Mouse (Mus musculus) large intestine, adult 2 months (tissue): ENCODE results near the gene Fam181b. TPM values are rescaled to one million over a fixed set of nuclear protein-coding genes. Genes with fewer than 3 reads are reported as not detected.

Source experiments
- DNase-seq: peaks from one replicate; pipeline ENCODE4 v3.0.0-alpha.2; 2012; ENCODE audit warnings: low read depth, low spot score
- WGBS: fragments of 180-500 bp; shearing (Covaris S2); methylation state at CpG from one replicate; pipeline ENCODE4 v1.1.7; 2018; 5-methylcytosine and 5-hydroxymethylcytosine counted together
- polyA plus RNA-seq: library from polyadenylated mRNA; depleted of rRNA; stranded (reverse); fragments of >200 nt; gene quantifications from 2 replicates; pipeline ENCODE4 v1.2.3, GENCODE M21; 2012; rRNA removed

Gene Fam181b
- 0.14 and 0.18 TPM in 2 replicates for polyA plus RNA-seq

DNA sequence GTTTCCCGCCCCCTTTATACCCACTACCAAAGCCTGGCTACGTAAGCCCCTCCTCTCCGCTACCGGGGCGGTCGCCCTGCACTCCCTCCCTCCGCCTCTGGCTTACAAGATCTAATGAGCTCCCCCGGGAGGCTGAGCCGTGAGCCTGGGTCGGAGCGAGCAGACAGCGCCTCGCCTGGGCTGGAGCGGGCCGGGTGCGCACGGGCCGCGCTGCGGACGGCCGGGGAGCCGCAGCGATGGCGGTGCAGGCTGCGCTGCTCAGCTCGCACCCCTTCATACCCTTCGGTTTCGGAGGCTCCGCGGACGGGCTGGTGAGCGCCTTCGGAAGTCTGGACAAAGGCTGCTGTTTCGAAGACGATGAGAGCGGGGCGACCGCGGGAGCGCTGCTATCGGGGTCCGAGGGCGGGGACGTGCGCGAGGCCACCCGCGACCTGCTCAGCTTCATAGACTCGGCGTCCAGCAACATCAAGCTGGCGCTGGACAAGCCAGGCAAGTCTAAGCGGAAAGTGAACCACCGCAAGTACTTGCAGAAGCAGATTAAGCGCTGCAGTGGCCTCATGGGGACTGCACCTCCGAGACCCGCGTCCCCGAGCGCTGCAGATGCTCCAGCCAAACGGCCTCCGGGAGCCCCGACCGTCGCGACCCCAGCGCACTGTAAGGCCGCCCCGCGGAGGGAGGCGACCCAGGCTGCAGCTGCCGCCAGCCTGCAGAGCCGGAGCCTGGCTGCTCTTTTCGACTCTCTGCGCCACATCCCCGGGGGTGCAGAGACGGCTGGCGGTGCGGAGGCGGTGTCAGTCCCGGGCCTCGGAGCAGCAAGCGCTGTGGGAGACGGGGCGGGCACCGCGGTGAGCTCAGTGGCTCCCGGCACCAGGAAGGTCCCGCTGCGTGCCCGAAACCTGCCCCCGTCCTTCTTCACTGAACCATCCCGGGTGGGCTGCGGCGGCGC lies at the start of gene Fam181b:
Fam181b (plus strand) TSS at position 81 of the 946 bp plus-strand sequence.
- DNase-seq = no peak
- whole genome bisulfite sequencing = 3% methylated on average over 96 of the region's 96 CpGs

DNA sequence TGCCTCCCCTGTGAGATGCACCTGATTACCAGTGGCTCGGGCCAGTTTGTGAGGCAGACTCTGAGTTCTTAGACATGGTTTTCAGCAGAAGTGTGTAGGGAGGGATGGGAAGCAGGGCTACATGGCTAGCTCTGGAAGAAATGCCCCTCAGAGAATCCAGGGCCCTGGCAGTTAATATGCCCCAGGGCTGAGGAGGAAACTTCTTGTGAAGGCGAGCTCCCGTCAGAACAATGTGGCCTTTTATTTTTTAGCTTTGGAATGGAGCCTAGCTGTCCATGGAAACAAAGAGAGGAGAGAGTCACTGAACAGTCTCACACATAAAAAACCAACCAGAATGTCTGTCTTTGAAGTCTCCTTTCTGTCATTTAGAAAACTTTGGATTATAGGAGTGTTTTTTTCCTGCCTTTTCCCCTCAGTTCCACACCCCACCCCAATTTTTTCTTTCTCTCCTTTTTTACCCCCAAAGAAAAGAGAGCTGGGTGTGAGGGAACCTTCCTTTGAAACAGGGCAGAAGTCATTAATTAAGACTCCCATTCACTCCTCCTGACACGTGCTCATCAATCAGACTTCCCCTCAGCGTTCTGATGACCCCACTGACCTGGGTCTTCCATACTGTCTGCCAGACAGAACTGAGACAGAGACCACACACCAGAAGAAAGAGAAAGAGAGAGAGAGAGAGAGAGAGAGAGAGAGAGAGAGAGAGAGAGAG lies 41.7 kb upstream of the Fam181b start:
- WGBS = 47% methylated on average over 5 of the region's 5 CpGs
- no peak for DNase-seq

DNA sequence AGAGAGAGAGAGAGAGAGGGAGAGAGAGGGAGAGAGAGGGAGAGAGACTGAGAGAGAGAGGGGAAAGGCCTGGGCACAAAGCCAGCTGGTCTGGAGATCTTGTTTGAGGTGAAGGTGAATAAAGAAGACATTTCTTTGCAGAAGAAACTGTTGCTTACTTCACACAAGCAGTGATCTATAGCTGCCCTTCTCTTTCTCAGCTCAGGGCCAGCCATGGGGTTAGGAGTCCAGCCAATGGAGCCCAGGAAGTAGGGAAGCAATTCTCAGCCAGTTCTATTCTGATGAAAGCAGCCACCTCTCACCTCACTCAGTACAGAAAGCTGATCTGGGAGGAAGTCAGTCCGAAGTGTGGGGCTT lies 41.2 kb upstream of the Fam181b start:
- no peak for DNase-seq
- WGBS = 23% methylated on average over 1 of the region's 1 CpGs

DNA sequence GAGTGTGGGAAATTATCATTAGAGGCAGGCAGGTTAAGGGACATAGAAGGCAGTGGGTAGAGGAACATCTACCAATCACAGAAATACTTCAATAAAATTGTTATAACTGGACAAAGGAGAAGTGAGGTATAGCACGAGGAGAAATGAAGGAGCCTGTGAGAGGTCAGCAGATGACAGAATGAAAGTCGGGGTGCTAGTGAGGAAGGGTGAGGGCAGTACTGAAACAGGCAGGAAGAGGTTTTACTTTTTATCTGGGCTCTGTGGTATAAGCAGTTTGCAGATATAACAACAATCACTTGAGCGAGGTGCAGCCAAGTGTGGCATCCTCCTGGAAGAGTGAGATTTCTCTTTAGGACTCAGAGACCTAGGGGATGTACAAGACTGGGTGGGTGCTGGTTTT lies 40.1 kb upstream of the Fam181b start:
- 78% methylated on average over 3 of the region's 3 CpGs for WGBS
- DNase-seq = no peak

DNA sequence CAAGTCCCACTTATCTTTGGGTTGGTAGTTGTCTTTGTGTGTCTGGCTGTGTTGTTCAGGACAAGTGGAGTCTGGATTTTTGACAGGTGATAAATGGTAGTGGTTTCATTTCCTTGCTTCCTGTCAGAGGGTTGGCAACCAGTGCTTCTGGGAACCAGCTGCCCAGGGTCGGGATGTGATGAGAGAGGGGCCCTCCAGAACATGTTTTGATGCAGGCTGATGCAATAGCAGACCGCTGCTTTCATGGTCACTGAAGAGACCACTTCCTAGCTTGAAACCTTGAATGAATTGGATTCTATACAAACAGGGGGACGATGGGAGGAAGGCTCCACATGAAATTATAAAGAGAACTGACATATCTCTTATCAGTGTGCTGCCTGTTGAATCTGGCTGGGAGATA lies 35.3 kb upstream of the Fam181b start:
- DNase-seq = no peak
- WGBS = 48% methylated on average over 3 of the region's 3 CpGs

DNA sequence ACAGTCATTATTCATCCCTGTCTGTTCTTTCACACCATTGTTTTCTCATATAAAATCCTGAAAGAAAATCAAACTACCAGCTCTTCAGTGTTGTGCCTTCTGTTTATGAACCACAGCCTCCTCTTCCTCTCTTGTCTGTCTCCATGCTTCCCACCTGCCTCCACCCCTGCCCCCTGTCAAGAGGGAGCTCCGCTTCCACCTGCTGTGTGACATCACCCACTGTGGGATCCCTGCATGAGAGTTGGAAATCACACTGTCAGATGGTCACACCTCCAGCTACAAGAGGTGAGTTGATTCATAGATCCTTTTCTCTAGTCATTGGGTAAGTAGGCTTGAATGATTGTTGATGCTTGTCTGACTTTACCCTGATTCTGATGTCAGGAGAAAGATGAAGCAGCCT lies 34.9 kb upstream of the Fam181b start:
- WGBS = 80% methylated on average over 1 of the region's 1 CpGs

DNA sequence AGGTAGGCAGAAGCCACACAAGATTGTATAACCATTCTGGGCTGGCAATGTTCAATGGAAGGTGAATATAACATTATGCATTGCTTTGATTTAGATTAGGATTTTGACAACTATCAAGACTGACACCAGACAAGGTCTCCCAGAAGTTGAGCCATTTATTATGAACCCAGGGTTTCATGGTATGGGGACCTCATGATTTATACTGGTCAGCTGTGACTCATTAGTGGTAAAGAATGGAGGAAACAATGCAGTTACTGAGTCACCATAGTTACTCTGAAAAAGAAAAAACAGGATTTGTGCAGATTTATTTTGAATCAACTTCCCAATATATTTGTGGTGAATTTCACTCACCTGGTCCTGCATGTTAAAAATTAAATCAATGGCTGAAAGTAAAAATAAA lies 18.8 kb upstream of the Fam181b start:
- DNase-seq = no peak

More for the DNA sequence above, 34.9 kb upstream of the Fam181b start:
- DNase-seq = no peak

DNA sequence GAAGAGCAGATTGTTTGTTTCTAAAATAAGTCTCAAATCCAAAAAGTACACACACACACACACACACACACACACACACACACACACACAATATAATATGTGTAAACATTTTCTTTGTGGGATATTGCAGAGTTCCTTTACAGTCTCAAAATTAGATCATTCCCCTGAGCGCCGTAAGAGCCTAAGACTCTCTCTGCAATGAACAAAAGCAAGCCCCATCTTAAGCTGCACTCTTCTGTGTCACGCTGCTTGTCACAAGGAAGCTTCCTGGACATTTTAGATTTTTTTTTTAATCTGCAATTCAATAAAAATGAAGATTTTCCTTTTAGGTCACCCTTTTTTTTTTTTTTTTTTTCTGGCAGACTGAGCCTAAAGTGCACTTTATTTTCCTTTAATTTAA lies 17.9 kb upstream of the Fam181b start:
- DNase-seq = no peak
- WGBS = 85% methylated on average over 3 of the region's 3 CpGs

DNA sequence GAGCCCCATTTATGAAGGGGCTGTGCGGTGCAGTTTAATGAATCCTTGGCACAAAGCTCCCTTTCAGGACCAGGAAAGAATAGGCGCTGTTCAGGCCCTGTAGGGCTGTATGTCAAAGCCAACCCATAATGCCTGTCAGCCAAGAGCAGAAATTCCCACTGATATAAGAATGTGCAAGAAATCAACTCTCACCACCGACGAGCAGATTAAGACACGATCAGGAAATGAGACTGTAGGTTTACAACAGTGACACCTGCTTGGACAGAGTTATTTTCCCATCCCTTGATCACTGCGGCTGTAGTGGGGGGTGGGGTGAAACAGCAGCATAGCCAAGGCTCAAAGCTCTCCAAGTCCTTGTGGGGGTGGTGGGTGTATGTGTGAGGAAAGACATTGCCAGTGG lies 17.5 kb upstream of the Fam181b start:
- 52% methylated on average over 6 of the region's 6 CpGs for WGBS
- no peak for DNase-seq

DNA sequence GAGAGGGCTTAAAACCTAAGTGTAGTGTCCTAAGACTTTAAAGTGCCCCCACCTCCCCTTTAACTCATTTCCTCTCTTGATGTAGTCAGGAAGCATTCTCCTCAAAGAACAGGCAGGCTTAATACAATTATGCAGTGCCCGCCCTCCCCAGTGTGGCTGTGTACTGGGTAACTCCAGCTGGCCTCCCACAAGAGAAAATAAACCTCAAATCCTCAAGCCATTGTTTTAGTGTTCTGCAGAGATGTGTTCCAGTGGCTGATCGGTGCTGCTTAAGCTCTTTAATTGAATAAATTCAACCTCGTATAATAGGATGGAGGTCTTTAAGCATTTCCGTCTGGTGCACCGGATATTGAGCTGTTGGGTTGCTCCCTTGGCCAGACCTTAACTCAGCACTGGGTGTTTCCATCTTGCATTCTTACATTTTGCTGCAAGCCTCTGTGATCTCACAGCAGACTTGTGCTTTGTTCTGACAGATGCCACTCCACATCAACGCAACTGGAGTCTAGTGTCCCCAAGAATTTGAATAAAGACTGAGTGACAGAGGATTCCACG lies 12.1 kb upstream of the Fam181b start:
- WGBS = 66% methylated on average over 7 of the region's 7 CpGs
- DNase-seq = no peak

DNA sequence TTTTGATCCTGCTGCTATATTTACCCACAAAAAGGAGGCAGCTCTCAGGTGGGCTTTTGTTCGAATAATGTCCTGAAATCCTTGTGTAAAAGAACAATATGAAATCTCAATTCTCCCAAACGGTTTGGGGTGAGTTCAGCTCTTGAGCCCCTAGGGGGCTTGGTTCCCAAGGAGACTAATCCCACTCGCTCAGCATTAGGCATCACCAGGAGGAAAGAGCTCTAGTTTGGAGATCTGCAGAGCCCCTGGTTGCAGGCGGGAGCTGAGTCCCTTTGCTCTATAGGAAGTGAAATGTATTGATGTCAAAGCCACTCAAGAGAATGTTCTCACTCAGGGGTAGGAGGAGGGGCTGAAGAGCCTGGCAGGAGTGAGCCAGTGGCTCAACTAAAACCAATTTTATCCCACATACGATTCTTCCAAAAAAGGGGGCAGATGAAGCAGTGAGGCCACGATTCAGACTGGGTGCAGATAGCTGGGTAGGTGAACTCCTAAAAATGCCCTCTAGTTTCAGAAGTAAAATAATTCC lies 3.2 kb upstream of the Fam181b start:
- 27% methylated on average over 6 of the region's 6 CpGs for WGBS
- no peak for DNase-seq

DNA sequence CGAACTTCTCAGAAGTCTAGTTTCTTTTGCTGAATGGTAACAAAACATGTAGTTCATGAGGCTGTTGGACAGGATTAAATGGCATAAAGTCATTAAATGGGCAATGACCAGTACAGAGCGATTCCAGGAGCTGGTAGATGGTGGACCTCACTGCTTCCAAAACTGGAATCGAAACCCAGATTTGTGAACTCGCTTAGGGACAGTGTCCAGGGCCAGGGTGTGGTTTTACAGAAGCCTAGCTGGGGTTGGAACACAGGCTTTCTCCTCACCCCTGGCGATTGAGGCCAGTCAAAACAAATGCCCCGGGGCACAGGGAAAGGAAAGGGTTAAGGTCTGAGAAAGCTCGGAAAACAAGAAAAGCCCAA lies 263 bp upstream of the Fam181b start:
- WGBS = 35% methylated on average over 7 of the region's 7 CpGs

DNA sequence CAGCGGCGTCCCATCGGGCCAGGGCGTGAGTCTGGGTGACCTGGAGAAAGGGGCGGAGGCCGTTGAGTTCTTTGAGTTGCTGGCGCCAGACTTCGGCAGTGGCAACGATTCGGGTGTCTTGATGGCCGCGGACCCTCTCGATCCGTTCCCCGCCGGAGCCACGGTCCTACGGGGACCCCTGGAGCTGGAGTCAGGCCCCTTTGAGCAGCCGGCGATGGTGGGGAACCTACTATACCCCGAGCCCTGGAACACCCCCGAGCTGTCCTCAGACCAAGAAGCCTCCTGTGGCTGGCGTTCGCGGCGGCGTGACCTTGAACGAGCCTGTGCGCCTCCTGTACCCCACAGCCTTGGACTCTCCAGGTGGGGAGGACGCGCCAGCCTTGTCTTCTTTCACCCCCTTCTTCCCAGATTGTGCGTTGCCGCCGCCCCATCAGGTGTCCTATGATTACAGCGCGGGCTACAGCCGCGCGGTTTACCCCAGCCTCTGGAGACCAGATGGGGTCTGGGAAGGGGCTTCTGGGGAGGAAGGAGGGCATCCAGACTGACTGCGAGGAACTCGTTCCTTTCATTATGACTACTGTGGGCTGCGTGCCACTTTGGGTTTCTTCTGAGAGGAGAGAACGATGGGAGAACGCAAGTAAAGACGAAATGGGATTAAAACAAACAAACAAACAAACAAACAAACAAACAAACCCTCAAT lies 1.2 kb downstream of the Fam181b start:
- DNase-seq = no peak
- WGBS = 2% methylated on average over 45 of the region's 45 CpGs

More for the DNA sequence above, 263 bp upstream of the Fam181b start:
- DNase-seq = no peak

DNA sequence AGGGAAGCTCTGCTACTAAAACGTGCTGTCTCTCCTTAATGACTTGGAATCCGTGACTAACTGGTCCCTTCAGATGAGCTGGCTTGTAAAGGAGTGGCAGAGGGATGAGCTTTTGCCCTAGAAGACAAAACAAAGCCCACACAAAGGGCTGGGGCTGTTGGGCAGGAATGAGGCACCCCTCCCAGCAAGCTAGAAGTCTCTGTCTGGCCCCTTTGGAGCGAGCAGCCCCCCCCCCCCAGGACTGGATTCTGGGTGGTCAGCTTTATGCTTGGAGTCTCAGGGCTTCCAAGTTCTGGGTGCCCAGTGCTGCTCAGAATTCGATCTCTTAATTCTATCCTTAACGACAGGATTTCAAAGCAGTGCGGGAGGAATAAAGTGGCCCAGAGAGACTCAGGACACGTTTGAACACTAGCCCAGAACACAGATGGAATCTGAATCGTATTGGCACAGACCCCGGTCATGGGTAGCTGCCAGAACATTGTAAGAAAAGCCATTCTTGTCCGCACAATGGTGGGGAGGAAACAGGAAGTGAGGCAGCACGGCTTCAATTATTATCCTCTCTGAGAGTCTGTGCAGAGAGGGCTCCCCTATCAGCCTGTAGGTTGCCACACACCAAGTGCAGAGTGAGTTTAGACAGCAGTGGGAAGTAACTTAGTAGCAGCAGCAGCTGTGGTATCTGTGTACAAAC lies 13.8 kb downstream of the Fam181b start:
- 27% methylated on average over 11 of the region's 11 CpGs for WGBS

DNA sequence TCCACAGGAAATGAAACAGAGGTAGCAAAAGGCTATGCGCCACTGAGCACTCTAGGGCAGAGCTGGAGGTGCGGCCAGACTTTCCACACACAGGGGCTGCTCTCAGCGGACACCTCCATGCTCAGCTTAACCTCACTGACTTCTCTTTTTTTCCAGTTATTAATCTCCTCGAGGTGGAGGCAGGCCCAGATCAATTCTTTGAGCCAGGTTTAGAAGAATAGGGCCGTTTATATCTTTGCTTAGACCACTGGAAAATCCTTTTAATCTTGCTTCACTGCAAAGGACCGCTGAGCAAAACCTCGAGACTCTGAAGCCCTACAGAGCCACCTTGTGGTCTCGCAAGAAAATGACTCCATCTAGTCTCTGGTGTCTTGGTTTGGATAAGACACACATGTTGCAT lies 15.8 kb downstream of the Fam181b start:
- WGBS = 14% methylated on average over 8 of the region's 8 CpGs
- no peak for DNase-seq

More for the DNA sequence above, 13.8 kb downstream of the Fam181b start:
- no peak for DNase-seq

DNA sequence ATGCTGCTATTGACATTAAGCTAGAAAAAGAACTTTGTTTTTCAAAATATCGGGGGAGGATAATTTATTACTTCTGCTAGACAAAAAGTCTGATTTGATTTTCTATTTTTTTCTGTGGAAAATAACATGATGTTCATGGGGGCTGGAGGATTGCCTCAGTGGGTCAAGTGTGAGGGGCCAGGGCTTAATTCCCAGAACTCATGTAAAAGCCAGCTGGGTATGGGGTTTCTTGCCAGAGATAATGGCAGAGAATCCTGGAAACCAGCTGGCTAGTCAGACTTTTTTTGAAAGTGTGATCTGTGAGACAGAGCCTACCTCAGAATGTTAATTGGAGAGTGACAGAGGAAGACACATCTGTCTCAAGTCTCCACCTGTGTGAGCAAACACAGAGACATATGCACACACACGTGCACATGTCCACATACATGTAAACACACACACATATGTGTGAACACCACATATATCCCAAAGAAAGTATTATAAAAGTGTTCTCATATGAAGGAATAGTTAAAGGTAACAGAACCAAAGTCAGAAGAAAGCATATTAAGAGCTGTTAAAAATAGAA lies 25.2 kb downstream of the Fam181b start:
- WGBS = 96% methylated on average over 2 of the region's 2 CpGs
- DNase-seq = no peak

DNA sequence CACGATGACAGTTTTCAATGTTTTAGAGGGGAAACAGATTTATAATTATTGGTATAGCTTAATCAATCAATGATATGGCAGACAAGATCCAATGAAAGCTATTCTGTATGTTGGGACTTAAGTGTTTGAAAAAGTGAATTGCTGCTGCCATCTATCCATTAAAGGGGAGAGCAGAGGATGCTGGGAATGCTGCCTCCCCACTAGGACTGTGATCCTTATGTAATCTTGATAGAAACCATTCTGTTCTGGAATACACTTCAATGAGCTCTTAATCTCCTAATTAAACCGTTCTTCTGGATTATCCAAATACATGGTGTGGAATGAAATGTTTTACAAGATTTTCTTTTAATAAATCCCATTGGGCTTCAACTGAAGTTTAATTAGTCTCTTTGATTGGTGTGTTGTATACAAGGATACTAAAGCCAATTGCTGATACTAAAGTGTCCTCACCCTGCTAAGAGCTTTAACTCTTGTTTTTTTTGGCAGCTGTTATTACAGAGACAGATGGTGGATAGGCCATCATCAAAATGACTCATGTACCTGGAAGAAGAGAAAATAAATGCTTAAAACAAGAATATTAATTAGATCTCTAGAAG lies 30.8 kb downstream of the Fam181b start:
- DNase-seq = no peak
- WGBS = 71% methylated on average over 2 of the region's 2 CpGs

DNA sequence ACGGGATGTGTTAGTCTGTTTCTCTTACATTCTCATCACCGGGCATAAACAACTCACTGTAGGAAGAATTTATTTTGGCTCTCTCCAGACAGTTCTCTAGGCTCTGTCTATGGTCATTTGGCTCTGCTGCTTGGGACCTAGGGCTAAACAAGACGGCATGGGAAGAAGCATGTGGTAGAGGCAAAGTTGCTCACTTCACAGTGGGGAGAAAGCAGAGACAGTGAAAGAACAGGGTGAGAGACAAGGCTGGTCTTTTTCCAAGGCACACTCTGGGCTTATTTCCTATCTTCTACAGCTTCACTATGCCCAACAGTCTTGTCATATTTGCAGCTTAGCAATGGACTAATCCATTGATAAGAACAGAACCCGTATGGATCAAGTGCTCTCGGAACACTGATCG lies 31.4 kb downstream of the Fam181b start:
- DNase-seq = no peak
- 83% methylated on average over 6 of the region's 6 CpGs for WGBS

DNA sequence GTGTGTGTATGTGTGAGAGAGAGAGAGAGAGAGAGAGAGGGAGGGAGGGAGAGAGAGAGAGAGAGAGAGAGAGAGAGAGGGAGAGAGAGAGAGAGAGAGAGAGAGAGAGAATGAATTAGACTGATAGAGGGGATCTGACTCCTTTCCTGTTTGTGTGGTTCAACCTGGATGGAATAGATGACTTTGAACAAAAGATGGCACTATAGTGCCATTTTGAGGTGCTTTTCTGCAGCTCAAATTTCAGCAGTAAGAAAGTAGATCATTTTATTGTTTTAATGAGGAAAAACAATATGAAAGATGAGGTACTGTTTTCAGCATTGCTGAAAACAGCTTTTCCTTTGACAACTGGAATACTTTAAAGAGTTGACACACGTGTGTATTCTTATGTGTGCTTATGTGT lies 37.9 kb downstream of the Fam181b start:
- 46% methylated on average over 1 of the region's 1 CpGs for WGBS
- no peak for DNase-seq
